Mouse (Mus musculus) CD4-positive, CD25-positive, alpha-beta regulatory T cell, adult 4 months (primary cell): ENCODE measurements around the gene Artn. TPM values are rescaled to one million over a fixed set of nuclear protein-coding genes. Genes with fewer than 3 reads are reported as not detected.

Experiments used
- ATAC-seq: one replicate; pipeline ENCODE4 v1.8.0; 2017
- polyA plus RNA-seq, 2 experiments: library from polyadenylated mRNA; unstranded; fragments of 100-300 nt; shearing (Covaris generic); gene quantifications; one replicate each; pipeline ENCODE4 v1.2.1; 2017

Artn gene
- polyA plus RNA-seq, 2 experiments from 2014 or later: not detected

GRCm38 (mm10) chr4:117918261-117918660 lies 11.3 kb downstream of the Artn start:
- ATAC-seq: no peak

- ATAC-seq: no peak
Observed at GRCm38 (mm10) chr4:117917847-117918246, 11.7 kb downstream of the Artn start.

GRCm38 (mm10) chr4:117917402-117917801 lies 12.2 kb downstream of the Artn start:
- no peak for ATAC-seq

- ATAC-seq: no peak
Observed at GRCm38 (mm10) chr4:117916386-117916785, 13.2 kb downstream of the Artn start.

- peak; percentile 6 for ATAC-seq
Observed at GRCm38 (mm10) chr4:117915489-117916105, 14.0 kb downstream of the Artn start.

GRCm38 (mm10) chr4:117914591-117915442 lies 14.7 kb downstream of the Artn start, which contains the start of gene Ipo13:
TSS of gene Ipo13 (minus strand) at chr4:117914999.
- peak; percentile 96 for ATAC-seq

GRCm38 (mm10) chr4:117914031-117914430 lies 15.5 kb downstream of the Artn start:
- ATAC-seq: no peak

- ATAC-seq: no peak
Observed at GRCm38 (mm10) chr4:117913421-117913820, 16.1 kb downstream of the Artn start.

GRCm38 (mm10) chr4:117912685-117913273 lies 16.8 kb downstream of the Artn start:
- no peak for ATAC-seq

GRCm38 (mm10) chr4:117912131-117912561 lies 17.4 kb downstream of the Artn start:
- no peak for ATAC-seq

- no peak for ATAC-seq
Observed at GRCm38 (mm10) chr4:117908834-117909453, 20.6 kb downstream of the Artn start.

- no peak for ATAC-seq
Observed at GRCm38 (mm10) chr4:117906196-117906595, 23.4 kb downstream of the Artn start.

- no peak for ATAC-seq
Observed at GRCm38 (mm10) chr4:117904761-117905160, 24.8 kb downstream of the Artn start.

GRCm38 (mm10) chr4:117904094-117904493 lies 25.5 kb downstream of the Artn start:
- ATAC-seq: no peak

- no peak for ATAC-seq
Observed at GRCm38 (mm10) chr4:117898111-117898510, 31.5 kb downstream of the Artn start.

- no peak for ATAC-seq
Observed at GRCm38 (mm10) chr4:117896031-117896430, 33.5 kb downstream of the Artn start.

- no peak for ATAC-seq
Observed at GRCm38 (mm10) chr4:117895339-117895738, 34.2 kb downstream of the Artn start.

GRCm38 (mm10) chr4:117894601-117895000 lies 35.0 kb downstream of the Artn start:
- no peak for ATAC-seq

GRCm38 (mm10) chr4:117893376-117893775 lies 36.2 kb downstream of the Artn start:
- ATAC-seq: no peak

GRCm38 (mm10) chr4:117891738-117892161 lies 37.8 kb downstream of the Artn start, which contains the start of gene Dph2:
TSS of gene Dph2 (minus strand) at chr4:117892032.
- peak; percentile 90 for ATAC-seq

- no peak for ATAC-seq
Observed at GRCm38 (mm10) chr4:117890750-117891149, 38.8 kb downstream of the Artn start.

- ATAC-seq: no peak
Observed at GRCm38 (mm10) chr4:117890031-117890430, 39.5 kb downstream of the Artn start.

- no peak for ATAC-seq
Observed at GRCm38 (mm10) chr4:117889471-117889870, 40.1 kb downstream of the Artn start.
